Mouse (Mus musculus) cerebellum, adult 9-10 months (tissue): Measurements from ENCODE around the gene Otogl.

ENCODE experiments used
- DNase-seq: peaks from one replicate; pipeline ENCODE4 v3.0.0; 2022

The Otogl gene

GRCm38 (mm10) chr10:107905274-107906034 lies 6.5 kb downstream of the Otogl start:
- DNase-seq = no peak

- DNase-seq = no peak
Observed at GRCm38 (mm10) chr10:107901958-107902357, 10.0 kb downstream of the Otogl start.

- DNase-seq = no peak
Observed at GRCm38 (mm10) chr10:107901204-107901879, 10.6 kb downstream of the Otogl start.

GRCm38 (mm10) chr10:107899946-107900345 lies 12.0 kb downstream of the Otogl start:
- no peak for DNase-seq

- DNase-seq = no peak
Observed at GRCm38 (mm10) chr10:107896158-107896557, 15.8 kb downstream of the Otogl start.

- DNase-seq = no peak
Observed at GRCm38 (mm10) chr10:107894663-107895581, 17.0 kb downstream of the Otogl start.

- no peak for DNase-seq
Observed at GRCm38 (mm10) chr10:107890400-107890799, 21.5 kb downstream of the Otogl start.

- no peak for DNase-seq
Observed at GRCm38 (mm10) chr10:107872542-107872941, 39.4 kb downstream of the Otogl start.

- DNase-seq = no peak
Observed at GRCm38 (mm10) chr10:107872109-107872508, 39.8 kb downstream of the Otogl start.

- no peak for DNase-seq
Observed at GRCm38 (mm10) chr10:107870540-107870939, 41.4 kb downstream of the Otogl start.

GRCm38 (mm10) chr10:107868904-107869303 lies 43.0 kb downstream of the Otogl start:
- DNase-seq = no peak

GRCm38 (mm10) chr10:107867414-107867813 lies 44.5 kb downstream of the Otogl start:
- DNase-seq = no peak

- no peak for DNase-seq
Observed at GRCm38 (mm10) chr10:107860235-107860917, 51.6 kb downstream of the Otogl start.

- DNase-seq = no peak
Observed at GRCm38 (mm10) chr10:107859220-107859619, 52.7 kb downstream of the Otogl start.

GRCm38 (mm10) chr10:107858684-107859083 lies 53.2 kb downstream of the Otogl start:
- peak; percentile 6 for DNase-seq

- no peak for DNase-seq
Observed at GRCm38 (mm10) chr10:107844906-107845305, 67.0 kb downstream of the Otogl start.

GRCm38 (mm10) chr10:107834452-107835239 lies 77.3 kb downstream of the Otogl start:
- DNase-seq = no peak

GRCm38 (mm10) chr10:107829151-107829550 lies 82.8 kb downstream of the Otogl start:
- DNase-seq = no peak

- DNase-seq = no peak
Observed at GRCm38 (mm10) chr10:107813814-107814483, 98.0 kb downstream of the Otogl start.

GRCm38 (mm10) chr10:107810649-107811398 lies 101.1 kb downstream of the Otogl start:
- no peak for DNase-seq
